19 mouse cellular contexts compared by ENCODE assay signal in genomic region chr10:53422206-53422605, GRCm38 (mm10). TPM values are rescaled to one million over a fixed set of nuclear protein-coding genes. Genes with fewer than 3 reads are reported as not detected.
DNase-seq lines count a peak whose midpoint lies in the region; ATAC-seq and TF ChIP-seq lines count a peak whose summit lies in the region.
"Had no signal": no experiment of that assay in that cellular context is flagged by ENCODE, and none has a peak within 500 bp of the region (broad histone marks: within the 10 kb centered on the region; RNA-seq: fewer than 3 reads in every experiment).

No protein-coding gene starts in this region.

- no peaks in the 10 kb centered on the region for H3K27me3 ChIP-seq in heart, embryonic 16.5 days (ENCODE audit: control insufficient read depth, insufficient read depth, low read length)
- H3K27me3 ChIP-seq in lung, embryonic 14.5 days (ENCODE audit: insufficient read depth, low read length), result no peaks in the 10 kb centered on the region
- H3K27me3 ChIP-seq: embryonic facial prominence, embryonic 13.5 days; limb, embryonic 15.5 days; Patski had no signal

- ATAC-seq in frontal cortex, adult (ENCODE audit: low TSS enrichment), result peak; percentile 77
- ATAC-seq in heart, embryonic 16.5 days (replicated peaks; ENCODE audit: extremely low read depth, insufficient read depth, low FRiP score), result no peak
- ATAC-seq in lung, embryonic 14.5 days (ENCODE audit: insufficient read depth), result peak; percentile 49; the same call in 1 of the 2 replicates
- ATAC-seq: forebrain, embryonic 14.5 days; hindbrain, embryonic 16.5 days; intestine, embryonic 16.5 days; Patski had no signal

- 19% methylated on average over 1 of the region's 1 CpGs for WGBS in heart, embryonic 16.5 days
- 23% methylated on average over 1 of the region's 1 CpGs for WGBS in lung, embryonic 14.5 days
- WGBS in lung, adult 2 months, result 27% methylated on average over 1 of the region's 1 CpGs

- H3K36me3 ChIP-seq in heart, embryonic 16.5 days (ENCODE audit: control insufficient read depth, insufficient read depth), result no peaks in the 10 kb centered on the region
- H3K36me3 ChIP-seq in lung, embryonic 14.5 days (ENCODE audit: insufficient read depth), result no peaks in the 10 kb centered on the region
- H3K36me3 ChIP-seq: embryonic facial prominence, embryonic 13.5 days; limb, embryonic 15.5 days had no signal

- H3K27ac ChIP-seq in heart, embryonic 16.5 days (ENCODE audit: low read length), result 0 out of 2 replicates have a peak overlapping the region, but pooled peaks have one; percentile 19
- H3K27ac ChIP-seq in lung, embryonic 14.5 days (ENCODE audit: low read depth), result no peak overlapping the region
- H3K27ac ChIP-seq: embryonic facial prominence, embryonic 13.5 days; limb, embryonic 15.5 days had no signal

- peaks cover 13% of the 10 kb centered on the region for H3K4me1 ChIP-seq in heart, embryonic 16.5 days (ENCODE audit: control insufficient read depth, insufficient read depth, low read length)
- no peaks in the 10 kb centered on the region for H3K4me1 ChIP-seq in lung, embryonic 14.5 days (ENCODE audit: insufficient read depth)
- peaks cover 5% of the 10 kb centered on the region; the same call in 1 of the 2 replicates for H3K4me1 ChIP-seq in lung, adult 2 months (ENCODE audit: control insufficient read depth, insufficient read depth, low read length)

- no peak overlapping the region for H3K9ac ChIP-seq in heart, embryonic 16.5 days (ENCODE audit: low read length)
- no peak overlapping the region for H3K9ac ChIP-seq in lung, embryonic 14.5 days
- H3K9ac ChIP-seq: embryonic facial prominence, embryonic 13.5 days; limb, embryonic 15.5 days had no signal

- no peak overlapping the region for H3K4me3 ChIP-seq in heart, embryonic 16.5 days (ENCODE audit: low read length)
- no peak overlapping the region for H3K4me3 ChIP-seq in lung, embryonic 14.5 days (ENCODE audit: low read depth, low read length)
- H3K4me3 ChIP-seq in lung, adult 2 months (replicated peaks; ENCODE audit: extremely low read depth, low read depth, low read length), result no peak overlapping the region
- H3K4me3 ChIP-seq: embryonic facial prominence, embryonic 13.5 days; limb, embryonic 15.5 days had no signal

- no peak for TF ChIP-seq POLR2A in lung, adult 2 months (IDR thresholded peaks at IDR 0.05; ENCODE audit: borderline replicate concordance, extremely low read depth, low read depth, low read length)

- H3K9me3 ChIP-seq in heart, embryonic 16.5 days (replicated peaks; ENCODE audit: control insufficient read depth, low read length), result no peaks in the 10 kb centered on the region; the same call in 1 of the 2 replicates
- H3K9me3 ChIP-seq in lung, embryonic 14.5 days (ENCODE audit: low read depth, low read length), result no peaks in the 10 kb centered on the region
- H3K9me3 ChIP-seq: embryonic facial prominence, embryonic 13.5 days; limb, embryonic 15.5 days had no signal

- TF ChIP-seq CTCF in lung, embryonic 14.5 days (IDR thresholded peaks at IDR 0.05; ENCODE audit: low read depth), result no peak
- TF ChIP-seq CTCF in lung, adult 2 months (IDR thresholded peaks at IDR 0.05; ENCODE audit: insufficient read depth, low read length), result no peak

- DNase-seq in frontal cortex, postnatal 36 days (ENCODE audit: low spot score in 2 of 2), result no peak
- DNase-seq in heart, adult 18-20 months, result no peak
- peak; percentile 52 for DNase-seq in lung, embryonic 14.5 days
- no peak for DNase-seq in lung, adult 2 months
- peak; percentile 73 for DNase-seq in skeletal muscle tissue, adult 2 months (ENCODE audit: low read depth, low spot score)
- no peak for DNase-seq in right cerebral cortex, postnatal 4 days
- DNase-seq: adrenal gland, adult 8-10 months; cerebellum, postnatal 10 days; retina, postnatal 1 day; thymus, postnatal 36 days had no signal

- no peak overlapping the region for H3K4me2 ChIP-seq in heart, embryonic 16.5 days (ENCODE audit: low read depth, low read length)
- no peak overlapping the region for H3K4me2 ChIP-seq in lung, embryonic 14.5 days
- H3K4me2 ChIP-seq: embryonic facial prominence, embryonic 13.5 days; limb, embryonic 15.5 days; midbrain, embryonic 11.5 days had no signal

RNA-seq across cellular contexts. Expression of gene Cep85l, which starts 42.5 kb away (rescaled TPM):
- 4.7 and 5.1 TPM in 2 replicates for polyA plus RNA-seq in heart, embryonic 16.5 days (2015; fragmentation: Nextera tagmentation; extraction: Ambion mirVana)
- total RNA-seq in heart, adult 18-20 months (2021), result 10 to 100 TPM; 13.5 TPM
- 10.3 and 11.6 TPM in 2 replicates for polyA plus RNA-seq in lung, embryonic 14.5 days (2014; fragmentation: Nextera tagmentation; extraction: Ambion mirVana)
- polyA plus RNA-seq in lung, adult 2 months (2012; rRNA removed), result 6.5 and 7.5 TPM in 2 replicates

Comparison
In these comparisons a context has a peak if more than half of its experiments do, and no peak if none do; other contexts are left out.
1. DNase-seq: peak in lung, embryonic 14.5 days (single experiment) and skeletal muscle tissue, adult 2 months (single experiment); none in frontal cortex, postnatal 36 days (0 of 2), heart, adult 18-20 months (0 of 2), lung, adult 2 months (single experiment) and right cerebral cortex, postnatal 4 days (single experiment).